Mouse (Mus musculus): ENCODE data around the gene Mtm1.

Gene Mtm1

GRCm38 (mm10) chrX:71210467-71210866 is at the start of gene Mtm1:
TSS of gene Mtm1 (plus strand) at chrX:71210767.
- no peak for DNase-seq

- peak; percentile 1 for DNase-seq
Observed at GRCm38 (mm10) chrX:71181526-71181925, 29.0 kb upstream of the Mtm1 start.

- DNase-seq, result no peak
Observed at GRCm38 (mm10) chrX:71183671-71184070, 26.9 kb upstream of the Mtm1 start.

GRCm38 (mm10) chrX:71186396-71186795 is 24.2 kb upstream of the Mtm1 start:
- DNase-seq, result no peak

GRCm38 (mm10) chrX:71204776-71205175 is 5.8 kb upstream of the Mtm1 start:
- no peak for DNase-seq

GRCm38 (mm10) chrX:71205821-71206542 is 4.6 kb upstream of the Mtm1 start:
- no peak for DNase-seq

- DNase-seq, result no peak
Observed at GRCm38 (mm10) chrX:71206595-71206994, 4.0 kb upstream of the Mtm1 start.

GRCm38 (mm10) chrX:71212911-71213310 is 2.3 kb downstream of the Mtm1 start:
- no peak for DNase-seq

- DNase-seq, result peak; percentile 88
Observed at GRCm38 (mm10) chrX:71214441-71215112, 4.0 kb downstream of the Mtm1 start.

GRCm38 (mm10) chrX:71215113-71215708 is 4.6 kb downstream of the Mtm1 start:
- no peak for DNase-seq

- no peak for DNase-seq
Observed at GRCm38 (mm10) chrX:71216879-71217278, 6.3 kb downstream of the Mtm1 start.

- DNase-seq, result no peak
Observed at GRCm38 (mm10) chrX:71218853-71219252, 8.3 kb downstream of the Mtm1 start.

GRCm38 (mm10) chrX:71220896-71221295 is 10.3 kb downstream of the Mtm1 start:
- DNase-seq, result no peak

- DNase-seq, result no peak
Observed at GRCm38 (mm10) chrX:71222648-71223408, 12.3 kb downstream of the Mtm1 start.

- no peak for DNase-seq
Observed at GRCm38 (mm10) chrX:71226881-71227280, 16.3 kb downstream of the Mtm1 start.

- DNase-seq, result no peak
Observed at GRCm38 (mm10) chrX:71228200-71228599, 17.6 kb downstream of the Mtm1 start.

- no peak for DNase-seq
Observed at GRCm38 (mm10) chrX:71230847-71231246, 20.3 kb downstream of the Mtm1 start.

- no peak for DNase-seq
Observed at GRCm38 (mm10) chrX:71256422-71256821, 45.9 kb downstream of the Mtm1 start.

GRCm38 (mm10) chrX:71260857-71261256 is 50.3 kb downstream of the Mtm1 start:
- DNase-seq, result no peak

- DNase-seq, result no peak
Observed at GRCm38 (mm10) chrX:71264316-71264715, 53.7 kb downstream of the Mtm1 start.

- DNase-seq, result peak; percentile 56
Observed at GRCm38 (mm10) chrX:71268972-71269371, 58.4 kb downstream of the Mtm1 start.

- no peak for DNase-seq
Observed at GRCm38 (mm10) chrX:71274150-71274549, 63.6 kb downstream of the Mtm1 start.

GRCm38 (mm10) chrX:71285473-71285872 is 74.9 kb downstream of the Mtm1 start:
- DNase-seq, result no peak

All from right cerebral cortex, adult 18-20 months (tissue).